Mouse (Mus musculus): ENCODE measurements around the gene Nek6. TPM values are rescaled to one million over a fixed set of nuclear protein-coding genes. Genes with fewer than 3 reads are reported as not detected.

The Nek6 gene
- polyA plus RNA-seq, 2 experiments = 9.7 to 25.2 TPM

GRCm38 (mm10) chr2:38512308-38513182 lies 1.1 kb downstream of the Nek6 start:
- 32% methylated on average over 16 of the region's 16 CpGs for WGBS (ENCODE audit: insufficient replicate concordance)
- Histone ChIP-seq H3K4me1 (replicated peaks; ENCODE audit: control insufficient read depth in 2 of 2, insufficient read depth in 2 of 2, low read length in 1 of 2) (peaks cover 0 to 12% of the 10 kb centered on the region in 2 experiments; a peak in 3 of 4 replicates), H3K36me3 (replicated peaks; ENCODE audit: control insufficient read depth, insufficient read depth, low read depth) (no peaks in the 10 kb centered on the region), H3K27ac (no peak overlapping the region), H3K4me3 (ENCODE audit: insufficient read depth in 1 of 2, low read depth in 2 of 2, low read length in 2 of 2) (peak overlapping the region; percentile 69 to 71), H3K27me3 (ENCODE audit: control insufficient read depth, insufficient read depth, low read length) (peaks cover 23% of the 10 kb centered on the region), H3K9ac (replicated peaks) (peak overlapping the region; percentile 67), H3K9me3 (ENCODE audit: control insufficient read depth, low read length) (no peaks in the 10 kb centered on the region), H3K4me2 (ENCODE audit: low read depth) (peak overlapping the region; percentile 80)
- TF ChIP-seq EP300 (IDR thresholded peaks at IDR 0.05; ENCODE audit: low read depth) = no peak
- ATAC-seq (ENCODE audit: insufficient read depth) = peak; percentile 18; the same call in 1 of the 2 replicates
- DNase-seq (ENCODE audit: low read depth in 3 of 3, low spot score in 3 of 3) = no peak

- Histone ChIP-seq H3K9ac (replicated peaks) (no peak overlapping the region), H3K27ac (no peak overlapping the region), H3K36me3 (replicated peaks; ENCODE audit: control insufficient read depth, insufficient read depth, low read depth) (no peaks in the 10 kb centered on the region), H3K27me3 (ENCODE audit: control insufficient read depth, insufficient read depth, low read length) (peaks cover 23% of the 10 kb centered on the region), H3K9me3 (ENCODE audit: control insufficient read depth, low read length) (no peaks in the 10 kb centered on the region), H3K4me1 (replicated peaks; ENCODE audit: control insufficient read depth in 2 of 2, insufficient read depth in 2 of 2, low read length in 1 of 2) (peaks cover 0 to 11% of the 10 kb centered on the region in 2 experiments; a peak in 3 of 4 replicates), H3K4me3 (ENCODE audit: insufficient read depth in 1 of 2, low read depth in 2 of 2, low read length in 2 of 2) (peak overlapping the region in 1 of 2 experiments; percentile 8; a peak in 1 of 4 replicates), H3K4me2 (ENCODE audit: low read depth) (peak overlapping the region; percentile 80)
- WGBS (ENCODE audit: insufficient replicate concordance) = 66% methylated on average over 2 of the region's 2 CpGs
- ATAC-seq (ENCODE audit: insufficient read depth) (no peak), DNase-seq (ENCODE audit: low read depth in 3 of 3, low spot score in 3 of 3) (no peak)
- TF ChIP-seq CTCF (IDR thresholded peaks at IDR 0.05; ENCODE audit: low read depth) (no peak), EP300 (IDR thresholded peaks at IDR 0.05; ENCODE audit: low read depth) (no peak)
Measured at GRCm38 (mm10) chr2:38513183-38513529, 1.7 kb downstream of the Nek6 start.

- Histone ChIP-seq H3K27ac (no peak overlapping the region), H3K27me3 (ENCODE audit: control insufficient read depth, insufficient read depth, low read length) (peaks cover 23% of the 10 kb centered on the region), H3K36me3 (replicated peaks; ENCODE audit: control insufficient read depth, insufficient read depth, low read depth) (no peaks in the 10 kb centered on the region), H3K4me1 (replicated peaks; ENCODE audit: control insufficient read depth in 2 of 2, insufficient read depth in 2 of 2, low read length in 1 of 2) (peaks cover 0 to 15% of the 10 kb centered on the region in 2 experiments; a peak in 3 of 4 replicates), H3K9me3 (ENCODE audit: control insufficient read depth, low read length) (no peaks in the 10 kb centered on the region), H3K9ac (replicated peaks) (no peak overlapping the region), H3K4me2 (ENCODE audit: low read depth) (no peak overlapping the region), H3K4me3 (ENCODE audit: insufficient read depth in 1 of 2, low read depth in 2 of 2, low read length in 2 of 2) (no peak overlapping the region)
- no peak for ATAC-seq (ENCODE audit: insufficient read depth)
- TF ChIP-seq CTCF (IDR thresholded peaks at IDR 0.05; ENCODE audit: low read depth) (no peak), EP300 (IDR thresholded peaks at IDR 0.05; ENCODE audit: low read depth) (no peak)
- WGBS (ENCODE audit: insufficient replicate concordance) = 20% methylated on average over 7 of the region's 7 CpGs
- DNase-seq (ENCODE audit: low read depth in 3 of 3, low spot score in 3 of 3) = no peak
Measured at GRCm38 (mm10) chr2:38514411-38514810, 3.0 kb downstream of the Nek6 start.

- TF ChIP-seq EP300 (IDR thresholded peaks at IDR 0.05; ENCODE audit: low read depth) (no peak), CTCF (IDR thresholded peaks at IDR 0.05; ENCODE audit: low read depth) (no peak)
- Histone ChIP-seq H3K27me3 (ENCODE audit: control insufficient read depth, insufficient read depth, low read length) (peaks cover 19% of the 10 kb centered on the region), H3K4me3 (ENCODE audit: insufficient read depth in 1 of 2, low read depth in 2 of 2, low read length in 2 of 2) (no peak overlapping the region), H3K27ac (no peak overlapping the region), H3K4me1 (replicated peaks; ENCODE audit: control insufficient read depth in 2 of 2, insufficient read depth in 2 of 2, low read length in 1 of 2) (peaks cover 0 to 15% of the 10 kb centered on the region in 2 experiments; a peak in 3 of 4 replicates), H3K9ac (replicated peaks) (no peak overlapping the region), H3K36me3 (replicated peaks; ENCODE audit: control insufficient read depth, insufficient read depth, low read depth) (no peaks in the 10 kb centered on the region), H3K9me3 (ENCODE audit: control insufficient read depth, low read length) (no peaks in the 10 kb centered on the region), H3K4me2 (ENCODE audit: low read depth) (no peak overlapping the region)
- DNase-seq (ENCODE audit: low read depth in 3 of 3, low spot score in 3 of 3) (no peak), ATAC-seq (ENCODE audit: insufficient read depth) (no peak)
- WGBS (ENCODE audit: insufficient replicate concordance) = 67% methylated on average over 6 of the region's 6 CpGs
Measured at GRCm38 (mm10) chr2:38515446-38515845, 4.0 kb downstream of the Nek6 start.

DNA sequence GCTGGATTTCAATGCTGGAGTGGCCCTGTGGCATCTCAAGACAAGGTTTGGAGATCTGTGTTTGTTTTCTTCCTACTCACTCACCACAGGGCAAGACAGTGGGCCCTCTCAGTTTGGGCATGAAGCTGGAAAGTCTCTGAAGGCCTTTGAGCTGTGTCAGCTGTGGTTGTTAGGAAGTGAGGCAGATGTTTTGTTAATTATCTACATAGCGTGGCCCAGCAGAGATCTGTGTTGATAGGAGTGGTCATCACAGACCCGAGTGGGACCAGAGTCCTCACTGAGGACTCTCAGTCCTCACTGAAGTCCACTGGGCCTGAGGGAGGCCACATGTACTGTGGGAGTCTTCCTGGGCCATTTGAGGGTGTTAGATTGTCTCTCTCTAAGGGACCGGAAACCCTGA lies 5.0 kb downstream of the Nek6 start:
- Histone ChIP-seq H3K27ac (no peak overlapping the region), H3K9me3 (ENCODE audit: control insufficient read depth, low read length) (no peaks in the 10 kb centered on the region), H3K4me3 (ENCODE audit: insufficient read depth in 1 of 2, low read depth in 2 of 2, low read length in 2 of 2) (no peak overlapping the region), H3K4me2 (ENCODE audit: low read depth) (no peak overlapping the region), H3K36me3 (replicated peaks; ENCODE audit: control insufficient read depth, insufficient read depth, low read depth) (no peaks in the 10 kb centered on the region), H3K4me1 (replicated peaks; ENCODE audit: control insufficient read depth in 2 of 2, insufficient read depth in 2 of 2, low read length in 1 of 2) (peaks cover 0 to 13% of the 10 kb centered on the region in 2 experiments; a peak in 2 of 4 replicates), H3K9ac (replicated peaks) (no peak overlapping the region), H3K27me3 (ENCODE audit: control insufficient read depth, insufficient read depth, low read length) (peaks cover 14% of the 10 kb centered on the region)
- ATAC-seq (ENCODE audit: insufficient read depth) = no peak
- TF ChIP-seq EP300 (IDR thresholded peaks at IDR 0.05; ENCODE audit: low read depth) (no peak), CTCF (IDR thresholded peaks at IDR 0.05; ENCODE audit: low read depth) (no peak)
- 51% methylated on average over 3 of the region's 3 CpGs for WGBS (ENCODE audit: insufficient replicate concordance)
- DNase-seq (ENCODE audit: low read depth in 3 of 3, low spot score in 3 of 3) = no peak

Measured in liver, embryonic 14.5 days (tissue).